Mouse (Mus musculus): Measurements from ENCODE around the gene Zfp467.

Gene Zfp467

GRCm38 (mm10) chr6:48409726-48410343 lies 35.8 kb downstream of the Zfp467 start:
- peak; percentile 6 for DNase-seq

DNA sequence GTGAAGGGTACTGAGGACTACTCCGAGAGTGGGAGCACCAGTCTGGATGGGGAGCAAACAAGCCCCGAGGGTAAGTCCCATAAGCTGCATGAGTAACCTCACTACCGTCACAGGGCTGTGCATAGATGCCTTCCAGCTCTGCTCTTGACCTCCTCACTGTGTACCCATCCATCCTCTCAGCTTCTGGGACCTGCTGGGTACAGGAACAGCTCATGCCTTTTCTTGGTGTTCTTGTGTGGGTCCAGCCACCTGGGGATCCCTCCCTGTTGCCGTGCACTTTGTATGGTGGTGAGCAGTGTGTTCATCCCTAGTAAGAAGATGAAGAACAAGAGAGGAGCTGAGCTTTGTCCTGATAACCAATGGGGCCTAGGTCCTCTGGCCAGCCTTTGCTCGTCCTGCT lies 41.6 kb downstream of the Zfp467 start:
- no peak for DNase-seq

DNA sequence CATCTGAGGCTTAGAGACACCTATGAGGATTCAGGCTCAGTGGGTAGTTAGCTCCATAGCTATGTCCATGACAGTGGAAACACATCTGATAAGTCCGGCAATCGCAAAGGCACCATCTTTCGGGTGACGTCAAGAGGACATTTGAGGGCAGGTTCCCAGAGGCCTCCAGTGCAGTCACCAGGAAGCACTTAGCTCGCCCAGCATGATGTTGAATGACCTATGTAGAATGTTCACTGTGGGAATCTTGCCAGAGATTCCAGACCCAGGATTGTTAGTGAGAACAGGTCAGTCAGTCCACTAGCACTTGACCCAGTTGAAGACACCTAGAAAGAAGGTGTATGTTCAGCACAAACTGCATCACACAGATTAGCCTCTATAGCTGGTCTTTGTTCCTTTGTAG lies 45.7 kb downstream of the Zfp467 start:
- DNase-seq = peak; percentile 10

- DNase-seq = peak; percentile 66
Measured at GRCm38 (mm10) chr6:48397336-48397735, 48.3 kb downstream of the Zfp467 start.

DNA sequence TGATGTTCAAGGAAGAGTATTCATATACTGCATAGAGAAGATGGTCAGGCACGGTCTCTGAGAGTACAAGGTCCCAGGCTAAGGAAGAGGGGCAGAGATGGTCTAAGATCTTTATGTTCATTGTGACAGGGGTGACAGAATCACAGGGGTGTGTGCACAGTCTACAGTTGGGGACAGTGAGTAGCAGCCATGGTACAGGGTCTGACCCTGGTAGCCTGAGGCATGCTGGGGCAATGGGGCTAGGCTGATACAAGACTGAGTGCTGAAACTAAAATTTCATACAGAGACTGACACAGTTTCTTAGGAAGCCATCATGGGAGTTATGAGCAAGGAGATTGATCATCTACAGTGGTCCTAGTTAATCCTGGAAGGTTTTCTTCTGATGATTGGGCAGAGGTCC lies 48.9 kb downstream of the Zfp467 start:
- DNase-seq = peak; percentile 28

GRCm38 (mm10) chr6:48396008-48396595 lies 49.5 kb downstream of the Zfp467 start:
- DNase-seq = no peak

DNA sequence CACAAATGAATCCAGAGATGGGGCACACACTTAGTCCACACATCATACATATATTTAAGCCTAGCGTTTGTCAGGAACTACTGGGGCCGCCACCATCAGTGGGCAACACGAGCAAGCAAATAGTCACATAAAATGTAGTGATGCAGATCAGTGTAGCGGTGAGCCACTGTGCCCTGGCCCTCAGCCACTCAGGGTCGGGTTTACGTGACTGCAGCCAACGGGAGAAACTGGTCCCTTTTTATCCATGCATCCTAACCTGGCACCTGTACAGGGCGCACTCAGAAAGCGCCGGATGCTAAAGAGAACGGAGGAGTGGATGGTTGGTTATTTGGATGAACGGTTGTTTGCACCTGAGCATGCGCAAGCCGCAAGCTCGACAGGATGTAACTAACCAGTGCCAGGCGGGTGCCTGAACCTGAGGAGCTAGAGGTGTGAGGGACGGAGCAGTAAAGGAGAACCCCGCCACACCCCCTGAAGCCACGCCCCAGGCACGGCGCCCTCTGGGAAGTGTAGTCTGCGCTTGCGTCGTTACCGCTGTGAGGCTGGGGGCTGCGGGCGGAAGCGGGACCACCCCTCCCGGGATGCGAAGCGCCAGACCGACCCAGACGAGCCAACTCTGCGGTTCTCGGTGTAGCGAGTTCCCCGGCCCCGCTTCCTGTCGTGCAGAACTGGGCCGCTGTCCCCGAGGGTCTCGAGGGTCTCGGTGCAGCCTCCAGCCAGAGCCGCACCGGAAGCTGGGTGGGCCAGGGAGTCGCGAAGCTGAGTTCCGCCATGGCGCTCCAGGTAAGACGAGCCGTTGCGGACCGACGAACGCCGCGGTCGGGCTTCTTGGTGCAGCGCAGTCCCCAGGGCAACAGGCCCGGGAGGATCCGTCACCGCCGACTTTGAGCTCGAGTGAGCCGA lies 50.3 kb downstream of the Zfp467 start, which contains the start of gene Krba1:
Krba1 (plus strand) TSS at position 482 of the 903 bp plus-strand sequence.
- peak; percentile 94 for DNase-seq

- peak; percentile 9 for DNase-seq
Measured at GRCm38 (mm10) chr6:48393811-48394210, 51.8 kb downstream of the Zfp467 start.

- no peak for DNase-seq
Measured at GRCm38 (mm10) chr6:48388221-48388620, 57.4 kb downstream of the Zfp467 start.

Measured in cerebellum, adult 8-10 months (tissue).